21 mouse cellular contexts compared by ENCODE assay signal in the genomic region with DNA sequence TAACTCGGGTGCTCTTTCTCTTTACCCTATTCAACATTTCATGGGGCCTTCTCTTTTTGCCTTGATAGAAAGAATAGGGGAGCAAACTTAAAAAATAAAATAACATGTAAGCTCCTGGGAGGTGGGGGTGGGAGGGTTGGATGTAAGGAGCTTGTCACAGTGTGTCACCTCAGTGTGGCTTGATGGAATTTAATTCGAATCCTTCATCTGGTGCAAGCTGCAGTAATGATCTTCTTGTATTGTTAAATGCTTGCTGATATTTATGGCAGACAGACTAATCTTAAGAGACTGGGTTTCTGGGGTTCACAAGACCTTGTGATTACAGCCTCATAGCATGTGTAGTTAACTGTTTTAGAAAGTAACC.
DNase-seq lines count a peak whose midpoint lies in the region; ATAC-seq lines count a peak whose summit lies in the region.
"Had no signal": no experiment of that assay in that cellular context is flagged by ENCODE, and none has a peak within 500 bp of the region (broad histone marks: within the 10 kb centered on the region; RNA-seq: fewer than 3 reads in every experiment).

No protein-coding gene starts in this region.

- H3K36me3 ChIP-seq in forebrain, embryonic 12.5 days (replicated peaks): no peaks in the 10 kb centered on the region
- H3K36me3 ChIP-seq in forebrain, embryonic 15.5 days: no peaks in the 10 kb centered on the region
- no peaks in the 10 kb centered on the region for H3K36me3 ChIP-seq in limb, embryonic 13.5 days
- no peaks in the 10 kb centered on the region for H3K36me3 ChIP-seq in heart, embryonic 11.5 days (ENCODE audit: control insufficient read depth, insufficient read depth, low read length)
- H3K36me3 ChIP-seq: hindbrain, embryonic 12.5 days; hindbrain, embryonic 15.5 days had no signal

- peak; percentile 52 for DNase-seq in Muller cell, postnatal 12 days (ENCODE audit: inconsistent ontology term)
- no peak for DNase-seq in frontal cortex, adult 2 months (ENCODE audit: extremely low spot score in 1 of 2, low spot score in 1 of 2)
- DNase-seq in kidney, adult 18-20 months: no peak
- DNase-seq in adrenal gland, adult 2 months: no peak
- DNase-seq: adrenal gland, postnatal 10 days; adrenal gland, postnatal 36 days; cerebellum, adult 18-20 months; cerebellum, adult 9-10 months; cerebellum, postnatal 14 days; gastrocnemius, postnatal 10 days; gastrocnemius, postnatal 36 days had no signal

- no peak overlapping the region for H3K9ac ChIP-seq in forebrain, embryonic 12.5 days
- H3K9ac ChIP-seq in forebrain, embryonic 15.5 days (replicated peaks): no peak overlapping the region
- no peak overlapping the region for H3K9ac ChIP-seq in limb, embryonic 13.5 days
- H3K9ac ChIP-seq in heart, embryonic 11.5 days (ENCODE audit: low read depth, low read length): no peak overlapping the region
- H3K9ac ChIP-seq: heart, embryonic 13.5 days; hindbrain, embryonic 12.5 days; hindbrain, embryonic 15.5 days had no signal

- no peaks in the 10 kb centered on the region for H3K9me3 ChIP-seq in forebrain, embryonic 12.5 days
- no peaks in the 10 kb centered on the region for H3K9me3 ChIP-seq in forebrain, embryonic 15.5 days
- no peaks in the 10 kb centered on the region for H3K9me3 ChIP-seq in limb, embryonic 13.5 days
- no peaks in the 10 kb centered on the region for H3K9me3 ChIP-seq in heart, embryonic 11.5 days (replicated peaks; ENCODE audit: control insufficient read depth, low read length)
- H3K9me3 ChIP-seq: heart, embryonic 13.5 days; hindbrain, embryonic 12.5 days; hindbrain, embryonic 15.5 days had no signal

- ATAC-seq in forebrain, embryonic 12.5 days (ENCODE audit: low FRiP score): no peak
- 0 out of 2 replicates have a peak, but pooled peaks have one; percentile 2 for ATAC-seq in forebrain, embryonic 15.5 days (replicated peaks)
- no peak for ATAC-seq in limb, embryonic 13.5 days (ENCODE audit: low FRiP score, low read depth)
- no peak for ATAC-seq in heart, embryonic 11.5 days (replicated peaks; ENCODE audit: insufficient number of reproducible peaks, low FRiP score, low TSS enrichment)
- ATAC-seq: activated CD4-positive, CD25-positive, alpha-beta regulatory T cell, adult 4 months; CD4-positive, CD25-positive, alpha-beta regulatory T cell, adult 4 months; intestine, postnatal 0 days had no signal

- no peak overlapping the region for H3K4me3 ChIP-seq in forebrain, embryonic 12.5 days (replicated peaks)
- no peak overlapping the region for H3K4me3 ChIP-seq in forebrain, embryonic 15.5 days
- no peak overlapping the region for H3K4me3 ChIP-seq in limb, embryonic 13.5 days
- H3K4me3 ChIP-seq in heart, embryonic 11.5 days (ENCODE audit: low read depth, low read length): no peak overlapping the region
- H3K4me3 ChIP-seq: heart, embryonic 13.5 days; hindbrain, embryonic 12.5 days; hindbrain, embryonic 15.5 days had no signal

- 0 out of 2 replicates have a peak overlapping the region, but pooled peaks have one; percentile 1 for H3K4me2 ChIP-seq in forebrain, embryonic 12.5 days
- H3K4me2 ChIP-seq in forebrain, embryonic 15.5 days (replicated peaks): no peak overlapping the region
- no peak overlapping the region for H3K4me2 ChIP-seq in limb, embryonic 13.5 days (replicated peaks)
- H3K4me2 ChIP-seq in heart, embryonic 11.5 days: no peak overlapping the region
- H3K4me2 ChIP-seq: heart, embryonic 13.5 days; hindbrain, embryonic 12.5 days; hindbrain, embryonic 15.5 days had no signal

- 0 out of 2 replicates have a peak overlapping the region, but pooled peaks have one; percentile 21 for H3K27ac ChIP-seq in forebrain, embryonic 12.5 days
- H3K27ac ChIP-seq in forebrain, embryonic 15.5 days (replicated peaks): no peak overlapping the region
- H3K27ac ChIP-seq in limb, embryonic 13.5 days: peak overlapping the region; percentile 28; the same call in 1 of the 2 replicates
- H3K27ac ChIP-seq in heart, embryonic 11.5 days (ENCODE audit: low read depth, low read length): no peak overlapping the region
- H3K27ac ChIP-seq: heart, embryonic 13.5 days; hindbrain, embryonic 12.5 days; hindbrain, embryonic 15.5 days had no signal

- peaks cover 38% of the 10 kb centered on the region for H3K27me3 ChIP-seq in forebrain, embryonic 12.5 days
- H3K27me3 ChIP-seq in forebrain, embryonic 15.5 days: no peaks in the 10 kb centered on the region
- H3K27me3 ChIP-seq in limb, embryonic 13.5 days: no peaks in the 10 kb centered on the region
- no peaks in the 10 kb centered on the region for H3K27me3 ChIP-seq in heart, embryonic 11.5 days (ENCODE audit: control insufficient read depth, insufficient read depth, low read length)
- H3K27me3 ChIP-seq: heart, embryonic 13.5 days; hindbrain, embryonic 12.5 days; hindbrain, embryonic 15.5 days had no signal

- H3K4me1 ChIP-seq in forebrain, embryonic 12.5 days: peaks cover 11% of the 10 kb centered on the region; the same call in 1 of the 2 replicates
- peaks cover 15% of the 10 kb centered on the region; the same call in 1 of the 2 replicates for H3K4me1 ChIP-seq in forebrain, embryonic 15.5 days
- peaks cover 16% of the 10 kb centered on the region for H3K4me1 ChIP-seq in limb, embryonic 13.5 days
- 0 out of 2 replicates have a peak, but pooled peaks cover 5% of the 10 kb centered on the region for H3K4me1 ChIP-seq in heart, embryonic 11.5 days (ENCODE audit: control insufficient read depth, insufficient read depth, low read length)
- H3K4me1 ChIP-seq: hindbrain, embryonic 12.5 days had no signal

- WGBS in forebrain, embryonic 12.5 days: 16% methylated on average over 2 of the region's 2 CpGs
- 7% methylated on average over 2 of the region's 2 CpGs for WGBS in forebrain, embryonic 15.5 days
- 49% methylated on average over 2 of the region's 2 CpGs for WGBS in limb, embryonic 13.5 days
- 78% methylated on average over 2 of the region's 2 CpGs for WGBS in heart, embryonic 11.5 days (ENCODE audit: insufficient replicate concordance)

Comparison
In these comparisons a context has a peak if more than half of its experiments do, and no peak if none do; other contexts are left out.
1. H3K27ac ChIP-seq: peak in forebrain, embryonic 12.5 days (single experiment) and limb, embryonic 13.5 days (single experiment); none in forebrain, embryonic 15.5 days (single experiment) and heart, embryonic 11.5 days (single experiment).